Mouse (Mus musculus) CH12.LX (cell line): ENCODE measurements around the gene Nkapd1. TPM values are rescaled to one million over a fixed set of nuclear protein-coding genes. Genes with fewer than 3 reads are reported as not detected.

ENCODE experiments used
- DNase-seq: peaks from one replicate; pipeline ENCODE4 v3.0.0-alpha.2; 2013; ENCODE audit errors: extremely low read depth
- H3K27ac ChIP-seq: 2 replicates; pipeline ENCODE4 v1.5.1; 2012; ENCODE audit warnings: low read depth, mild to moderate bottlenecking, control low read depth, moderate library complexity; ENCODE audit not compliant: insufficient read depth
- H3K27me3 ChIP-seq: replicated peaks from 2 replicates; pipeline ENCODE3; 2012; ENCODE audit warnings: inconsistent platforms
- H3K36me3 ChIP-seq, 2 experiments: replicated peaks in 1 of 2; 2 replicates each; pipeline versions ENCODE3 to v1.6.1; 2012; ENCODE audit warnings: inconsistent platforms in 1 of 2, low read length in 1 of 2, mild to moderate bottlenecking in 1 of 2, mixed read lengths in 1 of 2, moderate library complexity in 1 of 2; ENCODE audit not compliant: control insufficient read depth in 1 of 2, insufficient read depth in 1 of 2
- H3K4me1 ChIP-seq, 2 experiments: 2 replicates each; pipeline ENCODE4 v1.6.1; 2012; ENCODE audit warnings: inconsistent platforms in 1 of 2, moderate library complexity in 1 of 2; ENCODE audit not compliant: insufficient read depth in 2 of 2, control insufficient read depth in 1 of 2
- H3K4me2 ChIP-seq: 2 replicates; pipeline ENCODE4 v1.6.1; 2012; ENCODE audit warnings: low read depth, mild to moderate bottlenecking, control low read depth; ENCODE audit not compliant: poor library complexity, insufficient read depth, severe bottlenecking
- H3K4me3 ChIP-seq, 3 experiments: fragments of 150-350 bp in 1 of 3; sonication (generic) in 1 of 3; replicated peaks in 1 of 3; 2 replicates each; pipeline versions ENCODE3 to v1.5.1; 2011 to 2012; ENCODE audit warnings: low read depth in 2 of 3, low read length in 2 of 3, mild to moderate bottlenecking in 2 of 3, moderate library complexity in 2 of 3, control low read depth in 1 of 3, improper control_type of control experiment in 1 of 3, inconsistent platforms in 1 of 3, mixed read lengths in 1 of 3; ENCODE audit not compliant: poor library complexity in 1 of 3
- H3K79me2 ChIP-seq: replicated peaks from 2 replicates; pipeline ENCODE4 v1.6.1; 2012; ENCODE audit warnings: mild to moderate bottlenecking, moderate library complexity; ENCODE audit not compliant: control insufficient read depth, poor library complexity, insufficient read depth, severe bottlenecking; ENCODE audit errors: extremely low read depth
- H3K9ac ChIP-seq: 2 replicates; pipeline ENCODE4 v1.6.1; 2012; ENCODE audit warnings: low read depth, mild to moderate bottlenecking, control low read depth, moderate library complexity; ENCODE audit not compliant: insufficient read depth
- H3K9me3 ChIP-seq: replicated peaks from 2 replicates; pipeline ENCODE3; 2012; ENCODE audit warnings: low read length, inconsistent platforms, mixed read lengths
- BHLHE40 ChIP-seq: IDR thresholded peaks from 2 replicates; pipeline ENCODE4 v1.6.1; 2011; ENCODE audit warnings: mild to moderate bottlenecking, low read depth, low read length, improper control_type of control experiment
- CHD1 ChIP-seq: IDR thresholded peaks from 2 replicates; pipeline ENCODE4 v1.6.1; 2012; ENCODE audit warnings: low read depth, low read length, improper control_type of control experiment, inconsistent platforms
- CHD2 ChIP-seq: IDR thresholded peaks from 2 replicates; pipeline ENCODE4 v1.6.1; 2011; ENCODE audit warnings: low read length, improper control_type of control experiment
- ELF1 ChIP-seq: IDR thresholded peaks from 2 replicates; pipeline ENCODE4 v1.6.1; 2014; ENCODE audit warnings: low read depth, mild to moderate bottlenecking, inconsistent platforms, low read length, improper control_type of control experiment
- ETS1 ChIP-seq: conservative IDR thresholded peaks from 2 replicates; pipeline ENCODE4 v1.6.1; 2012; ENCODE audit warnings: low read depth, mild to moderate bottlenecking, inconsistent platforms, low read length, improper control_type of control experiment, moderate library complexity
- GABPA ChIP-seq: IDR thresholded peaks from 2 replicates; pipeline ENCODE4 v1.6.1; 2012; ENCODE audit warnings: low read depth, low read length, improper control_type of control experiment, inconsistent platforms; ENCODE audit not compliant: insufficient replicate concordance
- HCFC1 ChIP-seq: IDR thresholded peaks from 2 replicates; pipeline ENCODE4 v1.6.1; 2012; ENCODE audit warnings: low read depth, mild to moderate bottlenecking, inconsistent platforms, low read length, improper control_type of control experiment
- KAT2A ChIP-seq: IDR thresholded peaks from 2 replicates; pipeline ENCODE4 v1.6.1; 2012; ENCODE audit warnings: low read length, improper control_type of control experiment, inconsistent platforms; ENCODE audit not compliant: insufficient replicate concordance
- MAX ChIP-seq: IDR thresholded peaks from 2 replicates; pipeline ENCODE4 v1.6.1; 2011; ENCODE audit warnings: low read length, improper control_type of control experiment
- MEF2A ChIP-seq: IDR thresholded peaks from 2 replicates; pipeline ENCODE4 v1.6.1; 2014; ENCODE audit warnings: low read depth, mild to moderate bottlenecking, inconsistent platforms, low read length, improper control_type of control experiment, borderline replicate concordance
- MXI1 ChIP-seq: IDR thresholded peaks from 2 replicates; pipeline ENCODE4 v1.6.1; 2011; ENCODE audit warnings: mild to moderate bottlenecking, low read depth, low read length, improper control_type of control experiment
- MYC ChIP-seq: IDR thresholded peaks from 2 replicates; pipeline ENCODE4 v1.6.1; 2011; ENCODE audit warnings: low read depth, mild to moderate bottlenecking, improper control_type of control experiment, low read length
- NELFE ChIP-seq: IDR thresholded peaks from 2 replicates; pipeline ENCODE4 v1.6.1; 2011; ENCODE audit warnings: low read depth, low read length, improper control_type of control experiment
- NRF1 ChIP-seq: IDR thresholded peaks from 2 replicates; pipeline ENCODE4 v1.6.1; 2014; ENCODE audit warnings: low read depth, mild to moderate bottlenecking, inconsistent platforms, low read length, improper control_type of control experiment, moderate library complexity
- POLR2A ChIP-seq: IDR thresholded peaks from 2 replicates; pipeline ENCODE4 v1.6.1; 2011; ENCODE audit warnings: low read depth, mild to moderate bottlenecking, improper control_type of control experiment, low read length
- RAD21 ChIP-seq: IDR thresholded peaks from 2 replicates; pipeline ENCODE4 v1.6.1; 2011; ENCODE audit warnings: low read depth, mild to moderate bottlenecking, low read length, improper control_type of control experiment, moderate library complexity
- RCOR1 ChIP-seq: conservative IDR thresholded peaks from 2 replicates; pipeline ENCODE4 v1.6.1; 2012; ENCODE audit warnings: low read depth, mild to moderate bottlenecking, inconsistent platforms, low read length, improper control_type of control experiment
- TBP ChIP-seq: conservative IDR thresholded peaks from 2 replicates; pipeline ENCODE4 v1.6.1; 2011; ENCODE audit warnings: low read depth, low read length, improper control_type of control experiment
- UBTF ChIP-seq: IDR thresholded peaks from 2 replicates; pipeline ENCODE4 v1.6.1; 2012; ENCODE audit warnings: low read depth, mild to moderate bottlenecking, inconsistent platforms, low read length, improper control_type of control experiment, moderate library complexity
- USF2 ChIP-seq: conservative IDR thresholded peaks from 2 replicates; pipeline ENCODE4 v1.6.1; 2011; ENCODE audit warnings: low read depth, low read length, improper control_type of control experiment
- ZKSCAN1 ChIP-seq: IDR thresholded peaks from 2 replicates; pipeline ENCODE4 v1.6.1; 2012; ENCODE audit warnings: low read depth, inconsistent platforms, low read length, improper control_type of control experiment, borderline replicate concordance
- dilution Hi-C: fragments of 300-500 bp; cut with MboI; formaldehyde crosslinking; loops from 2 replicates; pipeline ENCODE4 v1.14.3; 2020; ENCODE audit warnings: low sequenced_read_pairs; ENCODE audit not compliant: extremely low pct_unique_long_range_greater_than_20kb, extremely low pct_ligation_motif_present
- in situ Hi-C: fragments of 300-500 bp; cut with MboI; formaldehyde crosslinking; loops from 3 replicates; pipeline ENCODE4 v1.14.3; 2019; ENCODE audit warnings: low sequenced_read_pairs, low pct_ligation_motif_present, low pct_unique_long_range_greater_than_20kb, mixed read lengths
- polyA plus RNA-seq: library from polyadenylated mRNA; unstranded; fragments of >175 nt; gene quantifications from 2 replicates; pipeline ENCODE4 v1.2.1, GENCODE M21; 2012; ENCODE audit warnings: low read depth; ENCODE audit not compliant: insufficient read length
- total RNA-seq, 2 experiments: library from RNA; depleted of rRNA; stranded (reverse); fragments of 300-350 nt in 1 of 2; fragments of >200 nt in 1 of 2; gene quantifications; 2 replicates each; pipeline ENCODE4 v1.2.3; 2012 to 2014

Nkapd1 gene
- total and polyA plus RNA-seq, 3 experiments: 10.0 to 36.7 (median 13.5) TPM

GRCm38 (mm10) chr9:50650503-50650902, 33.2 kb upstream of the Nkapd1 start:
- Histone ChIP-seq H3K4me1 (no peaks in the 10 kb centered on the region), H3K4me3 (no peak overlapping the region), H3K9ac (no peak overlapping the region), H3K27me3 (no peaks in the 10 kb centered on the region), H3K27ac (no peak overlapping the region), H3K79me2 (no peaks in the 10 kb centered on the region), H3K36me3 (peaks cover 67 to 92% of the 10 kb centered on the region in 2 experiments), H3K9me3 (no peaks in the 10 kb centered on the region), H3K4me2 (no peak overlapping the region)
- dilution Hi-C loops: no loop called here
- in situ Hi-C loops: no loop called here
- TF ChIP-seq RCOR1 (no peak), ETS1 (no peak), RAD21 (no peak), HCFC1 (no peak), MAX (no peak), CHD2 (no peak), KAT2A (no peak), GABPA (no peak), NRF1 (no peak), MXI1 (no peak), NELFE (no peak), POLR2A (no peak), BHLHE40 (no peak), ZKSCAN1 (no peak), UBTF (no peak), MEF2A (no peak), MYC (no peak)
- no peak for DNase-seq

GRCm38 (mm10) chr9:50646826-50647370, 29.6 kb upstream of the Nkapd1 start:
- Histone ChIP-seq H3K4me3 (no peak overlapping the region), H3K4me1 (no peaks in the 10 kb centered on the region), H3K36me3 (peaks cover 72 to 96% of the 10 kb centered on the region in 2 experiments), H3K4me2 (no peak overlapping the region), H3K79me2 (no peaks in the 10 kb centered on the region), H3K9ac (no peak overlapping the region), H3K9me3 (no peaks in the 10 kb centered on the region), H3K27me3 (no peaks in the 10 kb centered on the region), H3K27ac (no peak overlapping the region)
- dilution Hi-C loops (no loop called here), in situ Hi-C loops (no loop called here)
- no peak for TF ChIP-seq CHD1
- no peak for TF ChIP-seq MYC
- TF ChIP-seq POLR2A: no peak
- no peak for TF ChIP-seq USF2
- no peak for TF ChIP-seq ELF1
- no peak for TF ChIP-seq GABPA
- no peak for TF ChIP-seq RCOR1
- TF ChIP-seq HCFC1: no peak
- TF ChIP-seq TBP: no peak
- no peak for DNase-seq
